Mouse (Mus musculus) kidney, postnatal 25 days (tissue): ENCODE results near the gene Ktn1.

Source experiments
- DNase-seq, 2 experiments: peaks; one replicate each; pipeline ENCODE4 v3.0.0; 2021; ENCODE audit warnings: mixed read lengths in 2 of 2

The Ktn1 gene

GRCm38 (mm10) chr14:47756411-47757065, 108.3 kb downstream of the Ktn1 start:
- DNase-seq, result peak in 1 of 2 experiments; percentile 16

- no peak for DNase-seq
Observed at GRCm38 (mm10) chr14:47765192-47765591, 116.9 kb downstream of the Ktn1 start.

- DNase-seq, result no peak
Observed at GRCm38 (mm10) chr14:47765796-47766195, 117.5 kb downstream of the Ktn1 start.

- no peak for DNase-seq
Observed at GRCm38 (mm10) chr14:47766373-47766772, 118.1 kb downstream of the Ktn1 start.

GRCm38 (mm10) chr14:47771496-47771895, 123.2 kb downstream of the Ktn1 start:
- DNase-seq, result no peak

- no peak for DNase-seq
Observed at GRCm38 (mm10) chr14:47775543-47775942, 127.3 kb downstream of the Ktn1 start.

GRCm38 (mm10) chr14:47776260-47777035, 128.2 kb downstream of the Ktn1 start:
- DNase-seq, result peak in 1 of 2 experiments; percentile 43

- no peak for DNase-seq
Observed at GRCm38 (mm10) chr14:47786112-47786511, 137.9 kb downstream of the Ktn1 start.
